Mouse (Mus musculus): ENCODE measurements around the gene Oas1a. TPM values are rescaled to one million over a fixed set of nuclear protein-coding genes. Genes with fewer than 3 reads are reported as not detected.

Gene Oas1a
- polyA plus RNA-seq, 1 experiment from 2014 or later = 1.4 TPM

- Histone ChIP-seq H3K4me3 (ENCODE audit: control insufficient read depth in 1 of 2, insufficient read depth in 1 of 2, low read depth in 1 of 2, low read length in 2 of 2) (no peak within 1 kb of the TSS), H3K9ac (ENCODE audit: low read length) (no peak within 1 kb of the TSS), H3K27ac (replicated peaks in 1 of 2; ENCODE audit: control insufficient read depth in 1 of 2, insufficient read depth in 1 of 2, low read depth in 2 of 2, low read length in 2 of 2) (no peak within 1 kb of the TSS), H3K4me1 (ENCODE audit: control insufficient read depth in 2 of 2, insufficient read depth in 2 of 2, low read length in 2 of 2) (no peaks in the 10 kb centered on the region), H3K36me3 (ENCODE audit: control insufficient read depth, insufficient read depth, low read length) (no peaks in the 10 kb centered on the region), H3K9me3 (ENCODE audit: control insufficient read depth, low read length) (no peaks in the 10 kb centered on the region), H3K4me2 (ENCODE audit: low read length) (no peak within 1 kb of the TSS), H3K27me3 (ENCODE audit: control insufficient read depth, insufficient read depth, low read length) (no peaks in the 10 kb centered on the region)
- WGBS = 42% methylated on average over 4 of the region's 4 CpGs
- no peak for ATAC-seq (ENCODE audit: insufficient number of reproducible peaks, insufficient read depth, low FRiP score, low read depth)
These were observed 46.2 kb downstream of the Oas1a start, which contains the start of gene Oas1h for GRCm38 (mm10) chr5:120861121-120861520. TSS of gene Oas1h (plus strand) at chr5:120861421.

DNA sequence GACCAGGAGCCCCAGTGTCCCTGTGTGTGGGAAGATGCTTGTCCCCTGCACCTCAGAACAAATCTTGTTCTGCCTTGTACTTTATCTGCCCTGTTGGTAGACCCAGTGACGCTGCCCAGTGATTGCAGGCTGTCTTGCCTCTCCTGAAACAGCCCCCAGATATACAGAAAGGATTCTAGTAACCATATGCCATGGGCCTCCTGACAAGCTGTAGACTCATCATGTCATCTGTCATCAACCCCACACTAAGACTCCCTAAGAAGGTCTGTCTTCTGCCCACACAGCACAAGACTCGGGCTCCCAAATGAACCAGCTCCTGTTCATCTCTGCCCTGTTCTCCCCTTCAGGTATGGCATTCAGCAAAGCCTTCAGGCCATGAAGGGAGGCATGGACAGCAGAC lies 48.1 kb downstream of the Oas1a start:
- H3K9ac ChIP-seq (ENCODE audit: low read length) = no peak overlapping the region
- ATAC-seq (ENCODE audit: insufficient number of reproducible peaks, insufficient read depth, low FRiP score, low read depth) = no peak
- 60% methylated on average over 2 of the region's 2 CpGs for WGBS
- no peaks in the 10 kb centered on the region for H3K4me1 ChIP-seq (ENCODE audit: control insufficient read depth in 2 of 2, insufficient read depth in 2 of 2, low read length in 2 of 2)
- H3K4me2 ChIP-seq (ENCODE audit: low read length) = no peak overlapping the region
- no peak overlapping the region for H3K4me3 ChIP-seq (ENCODE audit: control insufficient read depth in 1 of 2, insufficient read depth in 1 of 2, low read depth in 1 of 2, low read length in 2 of 2)
- H3K27me3 ChIP-seq (ENCODE audit: control insufficient read depth, insufficient read depth, low read length) = no peaks in the 10 kb centered on the region
- no peak overlapping the region for H3K27ac ChIP-seq (replicated peaks in 1 of 2; ENCODE audit: control insufficient read depth in 1 of 2, insufficient read depth in 1 of 2, low read depth in 2 of 2, low read length in 2 of 2)
- H3K36me3 ChIP-seq (ENCODE audit: control insufficient read depth, insufficient read depth, low read length) = no peaks in the 10 kb centered on the region
- peaks cover 4% of the 10 kb centered on the region for H3K9me3 ChIP-seq (ENCODE audit: control insufficient read depth, low read length)

GRCm38 (mm10) chr5:120849601-120850136 lies 57.7 kb downstream of the Oas1a start:
- WGBS = 59% methylated on average over 3 of the region's 3 CpGs
- no peak overlapping the region for H3K9ac ChIP-seq (ENCODE audit: low read length)
- no peak overlapping the region for H3K4me2 ChIP-seq (ENCODE audit: low read length)
- H3K9me3 ChIP-seq (ENCODE audit: control insufficient read depth, low read length) = peaks cover 11% of the 10 kb centered on the region
- ATAC-seq (ENCODE audit: insufficient number of reproducible peaks, insufficient read depth, low FRiP score, low read depth) = no peak
- no peaks in the 10 kb centered on the region for H3K36me3 ChIP-seq (ENCODE audit: control insufficient read depth, insufficient read depth, low read length)
- H3K27ac ChIP-seq (replicated peaks in 1 of 2; ENCODE audit: control insufficient read depth in 1 of 2, insufficient read depth in 1 of 2, low read depth in 2 of 2, low read length in 2 of 2) = no peak overlapping the region
- no peaks in the 10 kb centered on the region for H3K27me3 ChIP-seq (ENCODE audit: control insufficient read depth, insufficient read depth, low read length)
- no peak overlapping the region for H3K4me3 ChIP-seq (ENCODE audit: control insufficient read depth in 1 of 2, insufficient read depth in 1 of 2, low read depth in 1 of 2, low read length in 2 of 2)
- H3K4me1 ChIP-seq (ENCODE audit: control insufficient read depth in 2 of 2, insufficient read depth in 2 of 2, low read length in 2 of 2) = no peaks in the 10 kb centered on the region

DNA sequence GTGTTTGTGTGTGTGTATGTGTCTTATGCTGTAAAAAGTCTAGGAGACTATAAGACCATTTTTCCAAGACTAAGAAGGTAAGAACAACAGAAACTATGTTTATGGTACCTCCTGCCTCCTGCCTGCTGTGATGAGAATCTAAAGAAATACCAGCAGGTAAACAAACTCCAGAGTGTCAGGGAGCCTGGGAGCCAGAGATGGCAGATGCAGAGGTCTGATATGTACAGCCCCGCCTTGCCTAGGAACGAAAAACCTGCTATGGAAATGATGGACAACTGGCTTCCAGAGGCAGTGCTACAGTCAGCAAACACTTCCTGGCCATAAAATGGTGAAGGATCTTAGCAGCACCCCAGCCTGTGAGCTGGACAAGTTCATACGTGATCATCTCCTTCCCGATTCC lies 60.3 kb downstream of the Oas1a start, which contains the start of gene Oas1f:
Gene Oas1f (plus strand): TSS at position 301 of the 400 bp plus-strand sequence.
- H3K4me2 ChIP-seq (ENCODE audit: low read length) = no peak within 1 kb of the TSS
- no peak for ATAC-seq (ENCODE audit: insufficient number of reproducible peaks, insufficient read depth, low FRiP score, low read depth)
- H3K4me3 ChIP-seq (ENCODE audit: control insufficient read depth in 1 of 2, insufficient read depth in 1 of 2, low read depth in 1 of 2, low read length in 2 of 2) = no peak within 1 kb of the TSS
- 75% methylated on average over 4 of the region's 4 CpGs for WGBS
- no peak within 1 kb of the TSS for H3K27ac ChIP-seq (replicated peaks in 1 of 2; ENCODE audit: control insufficient read depth in 1 of 2, insufficient read depth in 1 of 2, low read depth in 2 of 2, low read length in 2 of 2)
- H3K9me3 ChIP-seq (ENCODE audit: control insufficient read depth, low read length) = 0 out of 2 replicates have a peak, but pooled peaks cover 4% of the 10 kb centered on the region
- no peaks in the 10 kb centered on the region for H3K4me1 ChIP-seq (ENCODE audit: control insufficient read depth in 2 of 2, insufficient read depth in 2 of 2, low read length in 2 of 2)
- H3K27me3 ChIP-seq (ENCODE audit: control insufficient read depth, insufficient read depth, low read length) = no peaks in the 10 kb centered on the region
- H3K9ac ChIP-seq (ENCODE audit: low read length) = no peak within 1 kb of the TSS
- no peaks in the 10 kb centered on the region for H3K36me3 ChIP-seq (ENCODE audit: control insufficient read depth, insufficient read depth, low read length)

Small RNA genes within 50 kb of the gene (microRNA-seq; reads per million reads assigned to microRNA genes)
- gene Gm22907 = not detected

Other genes with a start within 250 kb of the Oas1a start
- gene Dtx1, start 195.6 kb downstream of the Oas1a start, polyA plus RNA-seq (2014; fragmentation: Nextera tagmentation; extraction: Ambion mirVana) = 0.27 and 0.54 TPM in 2 replicates
- gene Oas2, start 157.7 kb downstream of the Oas1a start, polyA plus RNA-seq (2014; fragmentation: Nextera tagmentation; extraction: Ambion mirVana) = 0.43 and 0.58 TPM in 2 replicates
- 0.27 and 0.77 TPM in 2 replicates for gene Oas3, start 129.9 kb downstream of the Oas1a start, polyA plus RNA-seq (2014; fragmentation: Nextera tagmentation; extraction: Ambion mirVana)
- gene Oas1e, start 112.0 kb downstream of the Oas1a start, polyA plus RNA-seq (2014; fragmentation: Nextera tagmentation; extraction: Ambion mirVana) = not detected in 2 replicates
- gene Oas1c, start 95.0 kb downstream of the Oas1a start, polyA plus RNA-seq (2014; fragmentation: Nextera tagmentation; extraction: Ambion mirVana) = 0.31 and 0.55 TPM in 2 replicates
- gene Oas1f, start 60.2 kb downstream of the Oas1a start, polyA plus RNA-seq (2014; fragmentation: Nextera tagmentation; extraction: Ambion mirVana) = not detected in 2 replicates
- gene Oas1h, start 46.1 kb downstream of the Oas1a start, polyA plus RNA-seq (2014; fragmentation: Nextera tagmentation; extraction: Ambion mirVana) = not detected in 2 replicates
- gene Oas1g, start 19.9 kb downstream of the Oas1a start, polyA plus RNA-seq (2014; fragmentation: Nextera tagmentation; extraction: Ambion mirVana) = 0.45 and 0.50 TPM in 2 replicates
- not detected in 2 replicates for gene Oas1d, start 7.0 kb upstream of the Oas1a start, polyA plus RNA-seq (2014; fragmentation: Nextera tagmentation; extraction: Ambion mirVana)
- not detected in 2 replicates for gene Rph3a, start 102.6 kb upstream of the Oas1a start, polyA plus RNA-seq (2014; fragmentation: Nextera tagmentation; extraction: Ambion mirVana)

All from heart, embryonic 14.5 days (tissue).